Mouse (Mus musculus): ENCODE measurements at regions not wholly inside any gene's neighbourhood (a gene's known extent, or its start where the extent isn't known, plus 50 kb on each side); places are given as distances from the start of the nearest gene placed in this dataset.
"Not testable (repeated sequence)": the region's sequence is repeated elsewhere in the genome, so short reads cannot be mapped to it uniquely, and the experiment has no call there.

DNA sequence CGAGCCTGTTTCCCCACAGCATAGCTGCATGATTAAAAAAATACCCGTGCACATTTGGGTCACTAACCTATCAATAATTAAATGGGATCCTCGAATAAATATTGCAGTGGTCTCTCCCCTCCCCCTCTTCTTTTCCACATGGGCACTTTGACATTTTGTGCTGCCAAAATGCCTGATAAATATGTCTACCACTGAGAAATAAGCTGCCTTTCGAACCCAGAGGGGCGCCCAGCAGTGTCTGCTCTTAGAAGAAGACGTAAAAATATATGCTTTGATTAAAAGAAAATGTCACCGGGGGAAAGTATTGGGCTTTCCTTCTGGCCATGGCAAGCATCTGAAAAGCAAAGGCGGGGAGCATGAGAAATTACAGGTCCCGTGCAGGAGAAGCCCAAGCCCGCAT is 152.6 kb upstream of the Frmd4a start:
- DNase-seq (ENCODE audit: low read depth, low spot score) = no peak

DNA sequence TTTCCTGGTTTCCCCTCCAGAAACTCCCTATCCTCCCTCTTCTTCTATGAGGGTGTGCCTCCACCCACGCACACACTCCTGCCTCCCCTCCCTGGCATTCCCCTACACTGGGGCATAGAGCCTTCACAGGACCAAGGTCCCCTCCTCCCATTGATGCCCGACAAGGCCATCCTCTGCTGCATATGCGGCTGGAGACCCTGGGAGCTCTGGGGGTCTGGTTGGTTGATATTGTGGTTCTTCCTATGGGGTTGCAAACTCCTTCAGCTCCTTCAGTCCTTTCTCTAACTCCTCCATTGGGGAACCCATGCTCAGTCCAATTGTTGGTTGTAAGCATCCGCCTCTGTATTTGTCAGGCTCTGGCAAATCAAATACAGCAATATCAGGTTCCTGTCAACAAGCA is 150.8 kb upstream of the Frmd4a start:
- not testable (repeated sequence) for DNase-seq (ENCODE audit: low read depth, low spot score)

GRCm38 (mm10) chr2:3869701-3870100 is 147.8 kb upstream of the Frmd4a start:
- no peak for DNase-seq (ENCODE audit: low read depth, low spot score)

DNA sequence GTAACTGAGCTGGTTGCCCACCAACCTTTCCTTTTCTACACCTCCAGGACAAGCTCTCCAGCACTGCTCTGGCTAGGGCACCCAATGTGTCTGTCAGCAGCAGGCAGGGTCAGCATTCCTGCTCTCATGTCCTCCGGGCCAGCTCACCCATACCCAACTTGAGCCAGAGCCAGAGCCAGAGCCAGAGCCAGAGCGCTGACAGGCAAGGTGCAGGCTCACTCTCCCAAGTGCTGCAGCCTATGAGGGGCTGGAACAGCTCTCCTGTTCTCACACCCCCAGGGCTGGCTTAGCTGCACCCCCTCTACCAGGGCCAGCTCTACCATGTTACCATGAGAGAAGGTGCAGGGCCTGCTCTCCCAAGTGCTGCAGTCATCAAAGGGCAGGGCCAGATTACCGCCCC is 145.8 kb upstream of the Frmd4a start:
- no peak for DNase-seq (ENCODE audit: low read depth, low spot score)

- no peak for DNase-seq (ENCODE audit: low read depth, low spot score)
These were observed 130.5 kb upstream of the Frmd4a start for GRCm38 (mm10) chr2:3887000-3887399.

GRCm38 (mm10) chr2:3887845-3888433 is 129.6 kb upstream of the Frmd4a start:
- DNase-seq (ENCODE audit: low read depth, low spot score) = peak; percentile 17

DNA sequence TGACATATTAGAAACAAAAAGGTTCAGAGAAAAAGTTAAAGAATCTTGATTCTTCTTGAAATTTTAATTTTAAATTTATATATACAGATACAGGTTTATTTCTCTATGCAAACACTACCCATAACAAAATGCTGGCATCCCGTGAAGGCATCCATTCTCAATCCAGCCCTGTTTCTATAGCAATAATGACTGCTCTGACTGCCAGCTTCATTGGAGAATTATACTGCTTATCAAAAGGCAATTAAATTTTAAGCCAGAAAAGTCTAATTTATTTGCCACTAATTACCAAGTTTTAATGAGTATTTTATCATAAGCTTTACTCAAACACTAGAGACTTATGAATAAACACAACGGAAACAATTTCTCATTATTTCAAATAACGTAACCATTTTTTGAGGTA is 128.1 kb upstream of the Frmd4a start:
- DNase-seq (ENCODE audit: low read depth, low spot score) = no peak

GRCm38 (mm10) chr2:3890462-3890861 is 127.1 kb upstream of the Frmd4a start:
- no peak for DNase-seq (ENCODE audit: low read depth, low spot score)

GRCm38 (mm10) chr2:3907026-3907425 is 110.5 kb upstream of the Frmd4a start:
- no peak for DNase-seq (ENCODE audit: low read depth, low spot score)

DNA sequence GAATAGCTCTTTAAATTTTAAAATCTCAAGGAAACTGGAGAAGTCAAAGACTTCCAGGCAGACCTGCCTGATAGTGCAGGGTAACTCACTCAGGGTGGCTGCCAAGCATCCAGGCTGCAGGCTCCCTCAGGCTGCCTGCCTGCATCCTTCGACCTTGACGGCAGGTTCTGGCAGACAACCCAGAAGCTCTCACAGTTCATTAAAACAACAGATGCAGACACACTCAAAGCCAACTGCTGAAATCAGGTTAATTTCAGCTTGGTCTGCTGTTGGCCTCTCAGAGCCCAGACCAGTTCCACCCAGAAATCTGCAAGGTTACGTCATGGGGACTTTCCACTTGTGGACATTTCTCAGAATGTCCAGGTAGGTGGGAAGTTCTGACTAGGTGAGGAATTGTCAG is 109.3 kb upstream of the Frmd4a start:
- no peak for DNase-seq (ENCODE audit: low read depth, low spot score)

DNA sequence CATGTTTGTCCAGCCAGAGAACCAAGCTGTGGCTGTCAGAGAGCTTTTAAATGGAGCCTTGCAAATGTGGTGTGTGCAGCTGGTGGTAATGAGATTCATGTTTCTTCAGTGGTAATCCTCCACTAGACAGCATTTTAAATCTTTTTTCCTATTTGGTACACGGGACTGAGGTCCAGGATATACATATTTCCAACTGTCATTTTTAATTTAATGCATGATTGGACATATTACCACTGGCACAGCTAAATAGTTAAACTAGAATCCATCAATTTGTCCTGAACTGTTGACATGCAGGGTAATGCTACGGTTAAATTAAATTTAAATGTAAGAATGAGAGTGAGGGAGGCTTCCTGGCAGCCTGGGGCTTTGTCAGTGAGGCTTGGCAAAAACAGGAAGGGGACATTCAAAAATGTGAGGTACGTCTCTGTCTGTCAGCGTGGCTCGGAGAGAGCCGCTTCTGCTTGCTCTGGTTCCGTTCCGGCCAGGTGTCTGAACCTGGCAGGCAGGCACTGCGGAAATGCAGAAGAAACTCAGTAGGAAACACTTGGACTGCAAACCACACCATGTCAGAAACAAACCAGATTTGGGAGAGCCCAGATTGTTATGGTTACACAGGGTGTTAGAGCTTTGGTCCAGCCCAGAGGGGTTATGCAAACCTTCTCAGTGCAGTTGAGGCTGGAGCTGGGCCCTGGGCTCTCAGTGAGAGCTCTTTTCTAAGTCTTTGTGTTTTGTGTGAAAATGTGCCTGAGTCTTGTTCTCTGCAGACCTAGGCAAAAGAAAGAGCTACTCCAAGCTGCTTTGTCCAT is 107.2 kb upstream of the Frmd4a start:
- DNase-seq (ENCODE audit: low read depth, low spot score) = no peak

DNA sequence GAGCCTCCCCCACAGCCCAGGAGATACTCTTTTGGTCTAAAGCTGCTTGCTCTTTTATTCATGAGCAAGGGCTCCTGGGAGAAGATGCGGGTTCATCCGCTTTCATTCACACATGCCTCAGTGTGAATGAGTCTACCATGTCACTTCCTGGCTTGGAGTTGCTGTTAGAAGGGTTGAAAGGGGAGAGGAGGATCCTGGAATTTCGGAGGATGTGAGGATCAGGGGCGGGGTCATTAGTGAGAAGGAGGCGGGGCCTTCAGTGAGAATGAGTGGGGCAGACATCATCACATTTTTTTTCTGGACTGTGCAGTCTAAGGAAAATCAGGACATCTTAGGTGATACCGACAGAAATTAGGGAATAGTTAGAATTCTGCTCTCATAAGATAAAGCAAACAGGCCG is 102.4 kb upstream of the Frmd4a start:
- DNase-seq (ENCODE audit: low read depth, low spot score) = no peak

- DNase-seq (ENCODE audit: low read depth, low spot score) = no peak
These were observed 101.2 kb upstream of the Frmd4a start for GRCm38 (mm10) chr2:3916365-3916764.

GRCm38 (mm10) chr2:3918156-3918555 is 99.4 kb upstream of the Frmd4a start:
- DNase-seq (ENCODE audit: low read depth, low spot score) = no peak

DNA sequence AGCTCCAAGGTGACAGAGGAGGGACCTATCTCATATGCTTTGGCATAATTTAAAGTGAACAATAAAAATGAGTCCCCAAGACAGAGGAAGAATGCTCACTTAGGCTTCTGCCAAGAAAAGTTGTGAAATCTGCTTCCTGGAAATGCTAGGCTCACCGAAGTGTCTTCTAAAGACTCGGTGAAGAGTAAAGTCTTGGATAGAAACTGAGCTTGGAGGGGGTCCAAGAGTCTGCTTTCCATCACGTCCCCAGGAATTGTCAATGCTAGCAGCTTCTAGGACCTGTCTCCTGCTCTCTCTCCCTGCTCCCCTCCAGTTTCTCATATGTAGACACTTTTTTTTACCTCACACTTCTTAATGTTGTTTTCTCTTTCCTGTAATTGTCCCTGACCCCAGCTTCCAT is 97.6 kb upstream of the Frmd4a start:
- no peak for DNase-seq (ENCODE audit: low read depth, low spot score)

DNA sequence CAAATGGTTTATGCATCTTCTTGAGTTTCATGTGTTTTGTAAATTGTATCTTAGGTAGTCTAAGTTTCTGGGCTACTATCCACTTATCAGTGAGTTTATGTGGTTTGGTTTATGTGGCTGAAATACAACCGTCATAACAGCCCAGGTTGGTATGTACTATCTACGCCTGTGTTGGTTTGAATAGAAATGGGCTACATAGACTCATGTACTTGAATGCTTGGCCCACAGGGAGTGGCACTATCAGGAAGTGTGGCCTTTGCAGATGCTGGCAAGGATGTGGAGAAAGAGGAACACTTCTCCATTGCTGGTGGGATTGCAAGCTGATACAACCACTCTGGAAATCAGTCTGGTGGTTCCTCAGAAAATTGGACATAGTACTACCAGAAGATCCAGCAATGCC is 96.4 kb upstream of the Frmd4a start:
- not testable (repeated sequence) for DNase-seq (ENCODE audit: low read depth, low spot score)

GRCm38 (mm10) chr2:3922739-3923138 is 94.8 kb upstream of the Frmd4a start:
- DNase-seq (ENCODE audit: low read depth, low spot score) = no peak

DNA sequence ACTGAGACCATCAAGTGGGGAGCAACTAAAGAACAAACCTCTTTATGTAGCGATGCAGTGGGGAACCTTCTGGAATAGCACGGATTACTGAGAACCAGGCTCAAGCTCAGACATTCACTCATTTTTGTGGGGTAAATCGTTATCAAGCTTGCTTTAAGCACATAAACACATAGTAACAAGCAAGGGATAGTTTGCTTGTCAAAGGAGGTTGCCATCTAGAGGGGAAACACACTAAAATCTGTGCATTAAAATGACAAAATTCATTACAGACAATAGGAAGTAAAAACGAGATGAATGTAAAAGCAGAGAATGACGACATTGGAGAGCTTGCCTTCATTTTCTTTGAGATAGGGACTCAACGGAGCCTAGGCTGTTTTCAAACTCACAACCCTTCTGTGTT is 92.8 kb upstream of the Frmd4a start:
- DNase-seq (ENCODE audit: low read depth, low spot score) = no peak

GRCm38 (mm10) chr2:3925199-3925598 is 92.3 kb upstream of the Frmd4a start:
- no peak for DNase-seq (ENCODE audit: low read depth, low spot score)

- DNase-seq (ENCODE audit: low read depth, low spot score) = no peak
These were observed 91.4 kb upstream of the Frmd4a start for GRCm38 (mm10) chr2:3926129-3926528.

- no peak for DNase-seq (ENCODE audit: low read depth, low spot score)
These were observed 90.2 kb upstream of the Frmd4a start for GRCm38 (mm10) chr2:3927141-3927810.

DNA sequence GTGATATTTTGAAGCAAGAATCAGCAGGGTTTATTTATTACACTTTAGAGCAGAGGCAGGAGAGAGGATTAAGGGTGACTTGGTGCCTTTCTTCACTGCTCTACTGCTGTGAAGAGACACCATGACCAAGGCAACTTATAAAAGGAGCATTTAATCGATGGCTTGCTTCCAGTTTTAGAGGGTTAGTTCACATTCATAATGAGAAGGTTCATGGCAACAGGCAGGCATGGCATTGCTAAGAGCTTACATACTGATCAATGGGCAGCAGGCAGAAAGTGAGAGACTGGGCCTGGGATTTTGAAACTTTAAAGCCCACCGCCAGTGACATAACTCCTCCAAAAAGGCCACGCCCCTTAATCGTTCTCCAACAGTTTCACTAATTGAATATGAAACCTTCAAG is 89.7 kb upstream of the Frmd4a start:
- DNase-seq (ENCODE audit: low read depth, low spot score) = no peak

GRCm38 (mm10) chr2:3930650-3931049 is 86.9 kb upstream of the Frmd4a start:
- no peak for DNase-seq (ENCODE audit: low read depth, low spot score)
